Comparison of ENCODE assay signal across 9 mouse cellular contexts in genomic region chr6:117427351-117428142, GRCm38 (mm10).
DNase-seq lines count a peak whose midpoint lies in the region; ATAC-seq and TF ChIP-seq lines count a peak whose summit lies in the region.
"Had no signal": no experiment of that assay in that cellular context is flagged by ENCODE, and none has a peak within 500 bp of the region (broad histone marks: within the 10 kb centered on the region; RNA-seq: fewer than 3 reads in every experiment).

No protein-coding gene starts in this region.

- no peaks in the 10 kb centered on the region for H3K27me3 ChIP-seq in kidney, postnatal 0 days (ENCODE audit: insufficient read depth, low read length)
- no peaks in the 10 kb centered on the region; the same call in 1 of the 2 replicates for H3K27me3 ChIP-seq in embryonic facial prominence, embryonic 14.5 days (replicated peaks; ENCODE audit: control insufficient read depth, insufficient read depth, low read length)
- no peaks in the 10 kb centered on the region for H3K27me3 ChIP-seq in hindbrain, embryonic 14.5 days (ENCODE audit: control insufficient read depth, insufficient read depth, low read length)
- no peaks in the 10 kb centered on the region for H3K27me3 ChIP-seq in neural tube, embryonic 11.5 days (ENCODE audit: control insufficient read depth, insufficient read depth, low read length)

- H3K4me1 ChIP-seq in kidney, postnatal 0 days (replicated peaks; ENCODE audit: insufficient read depth, low read length): peaks cover 16% of the 10 kb centered on the region
- H3K4me1 ChIP-seq in embryonic facial prominence, embryonic 14.5 days (ENCODE audit: control insufficient read depth, insufficient read depth, low read length): peaks cover 25% of the 10 kb centered on the region
- peaks cover 2% of the 10 kb centered on the region; the same call in 1 of the 2 replicates for H3K4me1 ChIP-seq in hindbrain, embryonic 14.5 days (replicated peaks; ENCODE audit: control insufficient read depth, insufficient read depth, low read length)
- H3K4me1 ChIP-seq in neural tube, embryonic 11.5 days (ENCODE audit: control insufficient read depth, insufficient read depth, low read length): peaks cover 2% of the 10 kb centered on the region; the same call in 1 of the 2 replicates

- no peak for ATAC-seq in kidney, postnatal 0 days (replicated peaks; ENCODE audit: low FRiP score, low read depth)
- ATAC-seq in embryonic facial prominence, embryonic 14.5 days (ENCODE audit: low read depth): peak; percentile 34; the same call in 1 of the 2 replicates
- 0 out of 2 replicates have a peak, but pooled peaks have one; percentile 68 for ATAC-seq in hindbrain, embryonic 14.5 days (ENCODE audit: low FRiP score)
- no peak; the same call in 1 of the 2 replicates for ATAC-seq in neural tube, embryonic 11.5 days (ENCODE audit: insufficient read depth, low FRiP score, low TSS enrichment)

- H3K4me2 ChIP-seq in kidney, postnatal 0 days (ENCODE audit: low read length): peak overlapping the region; percentile 23; the same call in 1 of the 2 replicates
- H3K4me2 ChIP-seq in embryonic facial prominence, embryonic 14.5 days (ENCODE audit: low read depth, low read length): no peak overlapping the region
- no peak overlapping the region for H3K4me2 ChIP-seq in hindbrain, embryonic 14.5 days (replicated peaks)
- no peak overlapping the region for H3K4me2 ChIP-seq in neural tube, embryonic 11.5 days (ENCODE audit: low read depth)

- H3K27ac ChIP-seq in kidney, postnatal 0 days: no peak overlapping the region
- H3K27ac ChIP-seq in embryonic facial prominence, embryonic 14.5 days (replicated peaks; ENCODE audit: low read depth, low read length): no peak overlapping the region
- no peak overlapping the region for H3K27ac ChIP-seq in hindbrain, embryonic 14.5 days
- H3K27ac ChIP-seq in neural tube, embryonic 11.5 days (ENCODE audit: low read depth, low read length): no peak overlapping the region

- DNase-seq in kidney, postnatal 0 days (ENCODE audit: low spot score): peak; percentile 45
- no peak for DNase-seq in kidney, adult 8-10 months
- DNase-seq in embryonic facial prominence, embryonic 14.5 days (ENCODE audit: low spot score): peak; percentile 73
- DNase-seq in hindbrain, embryonic 14.5 days (ENCODE audit: low spot score): no peak
- peak; percentile 69 for DNase-seq in neural tube, embryonic 11.5 days (ENCODE audit: low spot score)
- DNase-seq in adrenal gland, adult 8-10 months: no peak
- DNase-seq in cerebellum, adult 11 months: no peak
- no peak for DNase-seq in frontal cortex, postnatal 14 days (ENCODE audit: low spot score in 2 of 2)
- DNase-seq: thymus, postnatal 14 days had no signal

- H3K9ac ChIP-seq in kidney, postnatal 0 days (ENCODE audit: low read depth, low read length): no peak overlapping the region
- no peak overlapping the region for H3K9ac ChIP-seq in embryonic facial prominence, embryonic 14.5 days (ENCODE audit: low read depth, low read length)
- H3K9ac ChIP-seq in hindbrain, embryonic 14.5 days: no peak overlapping the region
- H3K9ac ChIP-seq in neural tube, embryonic 11.5 days (ENCODE audit: low read length): no peak overlapping the region

- no peak overlapping the region for H3K4me3 ChIP-seq in kidney, postnatal 0 days (replicated peaks; ENCODE audit: low read depth, low read length)
- H3K4me3 ChIP-seq in embryonic facial prominence, embryonic 14.5 days (ENCODE audit: low read depth, low read length): no peak overlapping the region
- no peak overlapping the region for H3K4me3 ChIP-seq in hindbrain, embryonic 14.5 days (replicated peaks; ENCODE audit: low read length)
- H3K4me3 ChIP-seq in neural tube, embryonic 11.5 days (ENCODE audit: low read depth, low read length): no peak overlapping the region

- 19% methylated on average over 12 of the region's 12 CpGs for WGBS in kidney, postnatal 0 days
- 37% methylated on average over 12 of the region's 12 CpGs for WGBS in embryonic facial prominence, embryonic 14.5 days
- 39% methylated on average over 12 of the region's 12 CpGs for WGBS in hindbrain, embryonic 14.5 days
- 21% methylated on average over 12 of the region's 12 CpGs for WGBS in neural tube, embryonic 11.5 days

- TF ChIP-seq CTCF in kidney, postnatal 0 days (IDR thresholded peaks at IDR 0.05; ENCODE audit: low read depth): no peak

- no peaks in the 10 kb centered on the region for H3K36me3 ChIP-seq in kidney, postnatal 0 days (ENCODE audit: insufficient read depth, low read length)
- H3K36me3 ChIP-seq in embryonic facial prominence, embryonic 14.5 days (ENCODE audit: control insufficient read depth, insufficient read depth, low read length): no peaks in the 10 kb centered on the region
- no peaks in the 10 kb centered on the region for H3K36me3 ChIP-seq in hindbrain, embryonic 14.5 days (replicated peaks; ENCODE audit: control insufficient read depth, insufficient read depth)
- no peaks in the 10 kb centered on the region for H3K36me3 ChIP-seq in neural tube, embryonic 11.5 days (ENCODE audit: control insufficient read depth, insufficient read depth, low read length)

- H3K9me3 ChIP-seq in kidney, postnatal 0 days (replicated peaks; ENCODE audit: low read length): no peaks in the 10 kb centered on the region
- no peaks in the 10 kb centered on the region for H3K9me3 ChIP-seq in embryonic facial prominence, embryonic 14.5 days (ENCODE audit: control insufficient read depth, low read length)
- H3K9me3 ChIP-seq in hindbrain, embryonic 14.5 days (ENCODE audit: control insufficient read depth, low read length): no peaks in the 10 kb centered on the region
- H3K9me3 ChIP-seq in neural tube, embryonic 11.5 days (ENCODE audit: control insufficient read depth, low read length): no peaks in the 10 kb centered on the region

Comparison
In these comparisons a context has a peak if more than half of its experiments do, and no peak if none do; other contexts are left out.
1. DNase-seq: peak in kidney, postnatal 0 days (single experiment), embryonic facial prominence, embryonic 14.5 days (single experiment) and neural tube, embryonic 11.5 days (single experiment); none in kidney, adult 8-10 months (0 of 2), hindbrain, embryonic 14.5 days (single experiment), adrenal gland, adult 8-10 months (single experiment), cerebellum, adult 11 months (single experiment) and frontal cortex, postnatal 14 days (0 of 2).
2. ATAC-seq: peak in embryonic facial prominence, embryonic 14.5 days (single experiment) and hindbrain, embryonic 14.5 days (single experiment); none in kidney, postnatal 0 days (single experiment) and neural tube, embryonic 11.5 days (single experiment).